Mouse (Mus musculus): ENCODE data around the gene Chrm4.
A peak's percentile ranks its signal among the peaks of the same experiment; 100 is the strongest.

Gene Chrm4

DNA sequence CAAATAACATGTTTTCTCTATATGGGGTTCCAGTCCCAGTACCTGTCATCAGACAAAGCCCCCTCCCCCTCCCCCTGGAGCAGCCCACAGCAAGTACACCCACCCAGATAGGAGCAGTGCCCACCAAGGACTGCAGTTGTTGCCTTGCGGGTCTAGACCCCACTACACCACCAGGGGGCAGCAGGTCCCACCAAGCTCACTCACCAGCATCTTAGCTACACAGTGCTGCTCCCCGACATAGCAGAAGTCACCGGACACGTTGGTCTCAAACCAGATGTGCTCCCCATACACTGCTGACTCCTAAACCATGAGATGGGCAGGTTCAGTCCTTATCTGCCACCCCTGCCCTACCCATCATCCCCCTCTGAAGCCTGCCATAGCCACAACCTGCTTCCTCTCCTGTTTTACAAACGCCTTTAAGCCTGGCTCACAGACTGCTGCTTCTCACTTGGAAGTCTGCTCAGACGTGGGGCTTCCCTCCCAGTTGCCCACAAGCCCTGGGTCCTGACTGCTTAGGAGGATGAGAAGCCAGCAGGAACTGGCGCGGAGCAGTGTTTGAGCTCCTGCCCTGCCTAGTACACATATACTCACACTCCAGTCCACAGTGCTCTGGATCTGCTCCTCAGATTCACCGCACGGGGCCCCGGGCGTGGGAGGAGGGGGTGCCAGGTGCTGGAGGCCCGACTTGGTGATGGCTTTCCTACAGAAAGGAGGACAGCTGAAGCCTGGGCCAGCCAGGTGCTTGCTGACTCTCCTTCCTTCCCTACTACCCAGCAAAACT lies 17.3 kb downstream of the Chrm4 start:
- DNase-seq, result peak; percentile 86

DNA sequence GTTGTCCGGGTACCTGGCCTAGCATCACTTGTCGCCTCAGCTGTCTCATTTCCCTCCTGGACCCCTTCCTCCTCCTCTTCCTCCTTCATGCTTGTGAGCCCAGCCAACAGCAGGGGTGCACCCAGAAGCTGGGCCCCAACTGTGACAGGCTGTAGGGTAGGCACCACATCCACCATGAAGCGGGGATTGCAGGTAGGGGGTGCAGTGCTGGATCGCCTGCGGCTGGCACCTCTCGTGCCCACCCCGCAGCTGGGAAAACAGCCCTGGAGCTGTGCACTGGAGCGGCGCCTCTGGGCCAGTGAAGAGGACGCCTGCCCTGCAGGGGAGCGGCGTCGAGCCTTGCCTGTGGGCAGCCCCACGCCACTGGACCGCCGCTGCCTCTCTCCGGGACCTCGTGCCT lies 18.4 kb downstream of the Chrm4 start, which contains the start of gene Gm9821:
Gene Gm9821 (plus strand): TSS at position 221 of the 400 bp plus-strand sequence.
- DNase-seq, result peak in 1 of 2 experiments; percentile 41

DNA sequence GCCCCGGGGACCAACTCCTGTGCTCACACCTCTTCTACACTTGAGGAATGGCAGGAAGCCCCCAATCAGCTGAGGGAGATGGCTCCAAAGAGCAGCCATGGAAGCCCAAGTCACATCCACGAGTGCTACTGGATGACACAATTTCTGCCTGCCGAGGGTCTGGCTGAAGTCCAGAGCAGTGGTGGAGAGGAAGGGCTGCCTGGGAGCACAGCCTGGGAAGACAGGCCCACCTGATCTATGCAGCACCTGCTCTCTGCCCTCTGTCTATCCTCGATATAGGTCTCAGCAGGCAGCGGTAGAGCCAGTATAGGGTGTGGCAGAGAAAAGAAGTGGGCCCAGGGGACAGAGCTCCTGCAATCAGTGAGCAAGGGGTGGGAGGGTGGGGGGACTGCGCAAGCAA lies 19.8 kb downstream of the Chrm4 start:
- DNase-seq, result peak in 1 of 2 experiments; percentile 17

DNA sequence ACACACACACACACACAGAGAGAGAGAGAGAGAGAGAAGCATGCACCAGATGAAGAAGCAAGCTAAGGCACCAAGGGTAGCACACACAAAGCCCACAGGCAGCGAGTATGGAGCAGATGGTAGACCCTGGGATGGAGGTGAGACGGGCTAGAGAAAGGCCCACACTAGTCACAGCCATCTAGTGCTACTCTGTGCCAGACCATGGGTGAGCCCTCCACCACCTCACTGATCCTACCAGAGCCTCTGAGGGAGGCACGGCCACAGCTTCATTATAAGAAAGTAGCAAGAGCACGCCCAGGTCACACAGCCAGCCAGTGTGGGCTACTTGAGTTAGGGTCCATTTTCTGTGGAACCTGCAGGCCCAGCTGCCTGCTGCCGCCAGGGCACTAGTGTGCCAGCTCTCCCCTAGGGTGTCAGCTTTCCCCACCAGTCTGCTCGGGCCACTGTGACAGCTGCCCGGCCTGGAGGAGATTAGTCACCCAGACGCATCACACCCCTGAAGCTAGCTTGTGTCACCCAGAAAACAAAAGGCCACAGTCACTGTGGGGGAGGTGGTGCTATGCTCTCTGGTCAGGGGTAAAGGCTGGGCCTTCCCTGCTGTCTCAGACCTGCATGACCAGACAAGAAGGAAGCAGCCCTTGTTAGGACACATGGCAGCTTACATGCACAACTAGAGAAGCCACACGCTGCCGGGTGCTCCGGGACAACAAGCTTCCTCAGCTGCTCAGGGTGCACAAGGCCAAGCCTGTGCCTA lies 20.5 kb downstream of the Chrm4 start:
- DNase-seq, result peak in 1 of 2 experiments; percentile 30

DNA sequence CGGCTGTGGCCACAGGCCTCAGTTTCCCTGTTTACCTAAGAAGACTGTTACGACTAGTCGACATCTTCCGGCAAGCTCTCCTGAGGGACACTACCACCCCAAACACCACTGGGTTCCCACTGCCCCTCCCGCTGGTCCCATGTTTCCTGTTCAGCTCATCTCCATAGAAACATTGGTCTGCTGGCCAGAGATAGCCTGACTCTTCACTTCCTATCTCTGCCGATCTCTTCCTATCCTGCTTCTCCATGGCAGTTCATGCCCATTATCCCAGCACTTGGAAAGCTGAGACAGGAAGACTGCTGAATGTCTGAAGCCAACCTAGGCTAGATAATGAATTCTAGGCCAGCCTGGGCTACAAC lies 21.1 kb downstream of the Chrm4 start:
- no peak for DNase-seq

DNA sequence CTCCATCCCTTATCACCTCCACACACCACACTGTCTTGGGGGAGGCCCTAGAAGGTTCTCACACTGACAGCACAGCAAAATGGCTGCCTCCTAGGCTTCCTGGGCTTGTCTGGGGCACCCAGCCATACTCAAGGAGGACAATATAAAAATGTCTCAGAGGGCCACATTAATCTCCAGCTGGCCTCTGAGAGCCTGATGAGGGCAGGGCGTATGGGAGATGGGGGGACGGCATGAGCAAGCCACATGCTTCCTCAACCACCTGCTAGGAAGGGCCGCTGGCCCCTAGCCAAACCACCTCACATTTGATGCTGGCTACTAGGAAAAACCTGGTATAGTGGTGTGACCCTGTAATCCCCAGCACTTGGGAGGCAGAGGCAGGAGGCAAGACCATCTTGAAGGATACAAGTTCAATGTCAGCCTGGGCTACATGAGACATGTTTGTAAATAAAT lies 21.8 kb downstream of the Chrm4 start:
- peak in 1 of 2 experiments; percentile 36 for DNase-seq

DNA sequence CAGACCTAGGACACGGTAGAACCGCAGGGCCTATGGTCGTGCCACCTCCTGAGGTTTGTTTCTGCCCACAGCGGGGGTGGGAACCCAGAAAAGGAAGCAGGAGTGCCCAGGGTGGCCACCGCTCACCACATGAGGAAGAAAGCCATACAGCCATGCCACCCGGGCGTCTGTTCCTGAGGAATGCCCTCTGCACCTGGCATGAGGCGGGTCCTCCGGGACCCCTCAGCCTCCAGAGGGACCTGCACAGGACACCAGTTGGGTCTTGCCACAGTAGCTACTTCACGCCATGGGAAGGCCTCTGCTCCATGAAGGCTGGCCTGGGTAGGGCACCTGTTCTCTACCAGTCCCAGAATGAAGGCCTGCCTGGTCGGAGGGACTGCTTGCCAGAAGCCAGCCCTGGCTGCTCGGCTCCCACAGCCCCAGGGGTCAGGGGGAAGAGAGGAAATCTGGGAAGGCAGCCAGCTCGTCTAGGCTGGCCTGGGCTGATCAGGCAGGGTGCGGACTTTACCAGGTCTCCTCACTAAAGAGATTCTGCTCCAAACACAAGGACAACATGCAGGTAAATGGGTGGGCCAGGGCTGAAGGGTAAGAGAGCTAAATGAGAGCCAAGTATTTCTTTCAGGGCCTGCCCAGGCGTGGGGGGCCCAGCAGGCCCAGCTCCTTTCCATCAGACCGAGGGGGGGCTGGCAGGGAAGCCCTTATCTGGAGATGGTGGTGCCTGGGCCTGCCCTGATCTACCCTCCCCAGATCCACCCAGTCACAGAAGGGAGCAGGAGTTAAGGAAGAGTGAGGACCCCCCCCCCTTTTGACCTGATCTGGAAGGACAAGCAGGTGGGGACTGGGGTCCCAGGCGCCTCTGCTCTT lies 22.6 kb downstream of the Chrm4 start:
- DNase-seq, result peak; percentile 60 to 63

DNA sequence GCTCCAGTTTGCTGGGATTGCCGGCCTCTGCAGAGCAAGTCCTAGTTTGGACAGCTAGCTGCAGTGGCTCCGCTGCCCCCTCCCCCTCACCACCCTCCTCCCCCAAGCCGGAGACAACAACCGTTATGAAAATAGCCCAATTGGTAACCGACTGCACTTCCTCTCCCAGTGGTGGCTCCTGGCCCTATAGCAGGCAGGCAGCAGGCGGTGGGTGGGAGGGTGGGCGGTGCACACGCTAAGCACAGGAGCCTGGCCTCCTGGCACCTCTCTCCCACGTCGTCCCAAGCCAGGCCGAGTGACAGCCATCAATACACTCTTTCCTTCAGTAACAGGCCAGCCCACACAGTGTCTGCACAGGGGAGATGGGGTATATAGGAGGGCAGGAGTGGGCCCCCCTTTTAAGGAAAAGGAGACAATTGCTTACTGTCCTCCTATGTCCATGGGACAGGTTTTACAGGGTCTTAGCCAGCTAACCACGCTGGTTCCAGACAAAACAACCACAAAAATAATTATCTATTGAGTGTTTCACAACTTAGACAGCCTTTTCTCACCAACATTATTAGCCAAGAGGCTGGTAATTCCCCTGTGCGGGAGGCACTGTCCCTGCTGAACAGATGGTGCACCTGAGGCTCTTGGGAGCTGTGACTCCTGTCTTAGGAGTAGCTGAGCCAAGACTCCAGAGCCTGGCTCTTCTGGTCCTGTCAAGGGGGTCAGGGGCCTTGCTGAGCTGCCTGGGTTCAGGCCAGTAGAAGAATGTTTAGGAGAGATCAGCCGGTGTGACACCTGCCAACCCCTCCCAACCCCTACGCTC lies 23.4 kb downstream of the Chrm4 start:
- peak; percentile 65 to 80 for DNase-seq

DNA sequence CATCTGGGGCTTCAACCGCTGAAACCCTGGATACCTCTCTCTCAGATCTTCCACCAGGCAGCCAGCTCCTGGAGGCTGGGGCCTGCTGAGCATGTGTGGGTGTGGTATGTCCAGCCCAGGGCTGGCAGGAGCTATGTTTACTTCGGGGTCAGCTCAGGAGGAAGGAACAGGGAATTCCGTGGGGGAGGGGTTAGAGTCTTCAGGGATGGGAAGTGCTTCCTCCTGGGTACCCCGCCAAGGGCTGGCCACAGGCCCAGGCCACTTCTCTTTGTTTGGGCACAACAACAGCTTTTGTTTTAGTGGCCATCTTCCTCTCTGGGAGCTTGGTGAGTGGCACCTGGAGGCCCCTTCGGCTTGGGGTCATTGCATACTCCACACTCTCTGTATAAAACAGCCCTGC lies 26.8 kb downstream of the Chrm4 start:
- no peak for DNase-seq

DNA sequence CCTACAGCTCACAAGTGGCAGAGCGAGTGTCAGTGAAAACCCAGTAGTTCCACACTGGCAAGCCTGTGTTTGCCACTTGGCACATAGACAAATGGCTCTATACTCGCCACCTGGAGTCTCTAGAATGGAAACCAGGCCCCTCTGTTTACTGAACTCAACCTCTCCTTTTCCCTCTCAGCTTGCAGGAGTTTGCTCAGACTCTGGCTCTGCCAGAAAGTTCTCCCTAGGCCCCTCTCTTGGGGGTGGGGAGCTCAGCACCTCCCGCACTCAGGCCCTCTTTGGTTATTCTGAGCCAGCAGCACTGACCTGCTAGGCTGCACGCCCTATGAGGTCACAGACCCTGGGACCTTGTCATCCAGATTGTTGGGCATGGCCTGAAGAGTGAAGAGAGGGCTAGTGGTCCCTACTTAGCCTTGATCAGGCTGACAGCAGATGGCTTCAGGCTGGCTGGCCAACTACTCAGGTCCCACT lies 28.1 kb downstream of the Chrm4 start:
- DNase-seq, result no peak

DNA sequence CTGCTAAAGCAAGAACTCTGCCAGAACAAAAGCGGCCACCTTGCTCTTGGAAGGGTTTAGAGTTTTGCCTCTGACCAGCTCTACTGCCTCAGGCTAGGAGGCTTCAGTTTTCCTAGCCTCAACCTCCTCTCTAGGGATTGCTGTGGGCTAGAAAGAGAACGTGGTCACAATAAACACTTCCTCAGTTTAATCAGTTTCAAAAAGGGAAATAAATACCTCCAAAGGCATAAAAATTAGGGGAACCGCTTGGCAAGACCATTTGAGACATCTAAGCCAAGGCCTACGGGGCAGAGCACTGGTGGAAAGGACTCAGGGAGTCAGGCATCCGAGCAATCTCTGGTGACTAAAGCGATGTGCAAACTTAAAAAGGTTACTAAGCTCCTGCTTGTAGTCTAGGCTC lies 28.8 kb downstream of the Chrm4 start:
- no peak for DNase-seq

DNA sequence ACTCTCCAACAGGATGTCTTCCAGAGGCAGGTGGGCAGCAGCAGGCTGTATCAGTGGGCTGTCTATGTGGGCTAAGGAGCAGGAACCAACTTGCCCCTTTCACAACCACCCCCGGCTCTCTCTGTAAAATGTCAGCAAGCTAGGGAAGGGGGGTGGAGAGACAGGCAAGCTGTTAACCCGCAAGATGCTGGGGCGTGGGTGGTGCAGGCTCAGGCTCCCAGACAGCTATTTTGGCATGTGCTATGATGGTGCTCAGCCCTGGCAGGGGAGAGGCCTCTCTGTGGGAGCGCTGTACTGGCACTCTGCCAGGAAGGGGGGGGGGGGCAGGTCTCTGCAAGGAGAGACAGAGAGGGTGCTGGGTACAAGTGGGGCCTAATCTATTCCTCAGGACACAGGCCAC lies 30.0 kb downstream of the Chrm4 start:
- DNase-seq, result peak; percentile 75 to 87

DNA sequence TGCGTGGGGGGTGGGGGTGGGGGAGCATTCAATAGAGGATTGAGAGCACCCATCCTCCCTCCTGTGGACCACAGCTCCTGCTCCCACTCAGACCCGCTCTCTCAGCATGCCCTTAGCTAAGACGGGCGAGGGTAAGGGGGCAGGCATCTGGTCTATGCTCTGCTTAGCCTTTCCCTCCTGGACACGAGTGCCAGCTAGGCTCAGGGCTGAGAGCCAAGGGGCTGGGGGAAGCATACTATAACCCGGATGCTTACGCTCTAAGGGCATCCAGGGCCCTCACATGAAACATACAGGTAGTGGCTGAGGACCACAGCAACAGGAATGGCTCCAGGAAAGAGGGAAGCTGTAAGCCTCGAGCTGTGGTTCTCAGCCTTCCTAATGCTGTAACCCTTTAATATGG lies 31.0 kb downstream of the Chrm4 start:
- DNase-seq, result peak in 1 of 2 experiments; percentile 19

DNA sequence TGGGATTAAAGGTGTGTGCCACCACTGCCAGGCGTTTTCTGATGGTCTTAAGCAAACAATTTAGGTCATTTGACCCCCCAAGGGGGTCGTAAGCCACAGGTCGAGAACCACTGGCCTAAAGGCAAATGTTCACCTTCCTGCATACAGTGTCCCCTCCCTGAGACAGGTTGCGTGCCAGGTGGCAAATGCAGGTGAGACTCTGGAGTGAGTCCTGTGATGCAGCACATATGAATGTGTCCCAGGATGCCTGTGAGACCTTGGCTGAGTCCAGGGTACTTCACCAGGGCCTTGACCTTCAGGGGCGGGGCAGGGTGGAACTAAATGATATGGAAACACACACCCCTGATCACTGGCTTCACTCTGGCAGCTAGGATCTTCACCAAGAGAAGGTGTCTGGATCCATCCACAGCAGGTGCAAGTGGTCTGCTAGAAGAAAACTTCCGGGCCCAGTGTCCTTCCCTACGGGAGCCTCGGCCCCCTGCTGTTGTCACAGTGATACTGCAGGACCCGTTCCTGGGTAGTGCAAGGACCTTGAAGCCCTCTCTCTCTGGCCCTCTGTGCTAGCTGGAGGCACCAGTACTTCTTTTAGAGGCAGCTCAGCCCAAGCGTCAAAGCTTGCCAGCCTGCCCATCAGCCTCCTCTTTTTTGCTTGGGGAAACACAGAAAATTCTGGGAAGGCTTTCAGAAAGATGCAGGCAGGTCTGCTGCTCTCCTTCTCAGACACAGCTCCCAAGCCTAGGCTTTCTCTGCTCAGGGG lies 31.8 kb downstream of the Chrm4 start:
- peak; percentile 66 to 75 for DNase-seq

DNA sequence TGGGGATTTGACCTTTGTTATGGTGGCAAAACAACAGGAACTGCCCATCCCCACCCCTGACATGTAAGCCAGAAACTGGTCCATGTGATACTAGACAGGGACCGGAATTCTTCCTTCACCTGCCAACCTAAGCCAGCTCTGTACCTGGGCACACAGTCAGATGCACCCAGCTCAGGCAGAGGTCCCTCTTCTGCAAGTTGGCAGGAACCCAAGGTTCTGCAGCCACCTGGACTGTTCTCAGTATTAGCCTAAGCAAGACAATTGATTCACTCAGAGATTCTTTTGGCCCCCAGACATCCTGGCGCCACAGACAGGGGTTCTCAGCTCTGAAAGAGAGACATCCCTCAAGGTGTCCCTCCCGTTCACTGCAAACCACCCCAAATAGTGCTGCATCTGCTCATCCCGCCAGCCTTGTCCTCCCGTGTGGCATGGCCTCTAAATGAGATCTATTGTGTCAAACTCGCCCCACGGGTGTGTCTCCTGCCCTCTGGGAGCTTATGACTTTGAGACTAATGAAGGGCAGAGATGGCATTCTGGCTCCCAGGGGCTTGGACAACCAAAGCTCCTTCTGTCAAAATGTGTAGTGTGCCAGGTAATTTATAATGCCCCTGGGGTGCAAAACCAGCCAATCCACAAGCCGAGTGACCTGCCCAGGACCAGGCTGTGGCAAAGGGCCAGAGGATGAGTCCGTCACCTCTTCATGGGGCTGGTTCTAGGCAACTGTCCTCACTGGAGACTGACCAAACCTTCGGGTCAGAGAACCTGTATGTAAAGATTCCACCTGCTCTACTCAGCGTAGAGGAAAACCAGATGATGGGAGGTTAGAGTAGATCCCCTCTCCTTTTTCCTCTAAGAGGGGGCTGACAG lies 32.7 kb downstream of the Chrm4 start:
- DNase-seq, result peak in 1 of 2 experiments; percentile 25

DNA sequence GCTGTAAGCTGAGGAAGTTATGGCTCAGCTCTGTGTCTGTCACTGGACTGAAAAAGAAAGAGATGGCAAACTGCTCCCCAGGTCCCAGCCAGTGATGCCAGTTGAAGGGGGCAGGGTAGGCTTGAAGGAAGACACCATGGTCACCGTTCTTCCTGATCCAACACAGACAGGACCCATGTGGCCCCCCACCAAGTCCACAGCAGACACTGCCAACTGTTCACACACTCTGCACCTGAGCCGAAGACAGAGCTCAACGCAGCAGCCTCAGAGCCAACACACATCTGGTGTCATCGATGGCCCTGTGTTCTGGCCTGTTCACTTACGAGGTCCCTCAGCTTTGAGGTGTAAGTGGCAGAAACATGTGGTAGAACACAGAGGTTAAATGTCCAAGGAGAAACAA lies 33.4 kb downstream of the Chrm4 start:
- no peak for DNase-seq

DNA sequence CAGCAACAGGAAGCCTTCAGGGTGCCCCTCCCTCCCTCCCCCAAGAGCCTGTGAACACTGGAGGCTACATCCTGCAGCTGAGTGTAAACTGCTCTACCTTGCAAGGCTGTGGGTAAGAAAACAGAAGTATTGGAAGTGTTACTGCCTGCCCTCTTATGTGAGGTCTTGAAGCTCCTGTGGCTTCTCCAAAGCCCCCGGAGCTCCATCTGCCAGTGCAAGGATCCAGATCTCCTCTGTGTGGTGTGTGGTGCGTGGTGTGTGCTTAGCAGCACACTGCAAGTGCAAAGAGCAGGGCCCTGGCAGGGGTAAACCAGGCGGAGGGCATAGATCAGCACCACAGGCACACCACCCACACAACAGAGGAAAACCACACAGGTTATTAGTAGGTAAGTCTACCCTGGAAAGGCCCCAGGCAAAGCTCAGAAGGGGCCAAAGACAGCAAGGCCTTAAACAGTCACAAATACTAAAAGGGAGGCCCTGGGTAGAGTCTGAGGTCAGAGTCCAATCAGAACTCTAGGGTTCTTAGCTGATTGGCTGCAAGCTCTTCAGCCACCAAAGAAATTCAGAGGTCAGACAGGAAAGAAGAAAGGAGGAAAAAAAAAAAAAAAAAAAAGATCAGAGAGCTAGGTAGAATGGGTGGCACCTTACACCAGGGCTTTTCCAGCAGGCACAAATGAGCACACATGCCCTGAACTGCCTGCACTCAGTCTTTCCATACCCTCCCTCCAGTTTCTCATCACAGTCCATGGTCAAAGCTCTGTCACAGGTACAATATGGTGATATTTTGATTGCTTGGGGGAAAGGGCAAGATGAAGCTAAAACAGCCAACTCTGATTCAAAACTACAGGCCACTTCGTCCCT lies 35.1 kb downstream of the Chrm4 start:
- peak; percentile 60 to 61 for DNase-seq

DNA sequence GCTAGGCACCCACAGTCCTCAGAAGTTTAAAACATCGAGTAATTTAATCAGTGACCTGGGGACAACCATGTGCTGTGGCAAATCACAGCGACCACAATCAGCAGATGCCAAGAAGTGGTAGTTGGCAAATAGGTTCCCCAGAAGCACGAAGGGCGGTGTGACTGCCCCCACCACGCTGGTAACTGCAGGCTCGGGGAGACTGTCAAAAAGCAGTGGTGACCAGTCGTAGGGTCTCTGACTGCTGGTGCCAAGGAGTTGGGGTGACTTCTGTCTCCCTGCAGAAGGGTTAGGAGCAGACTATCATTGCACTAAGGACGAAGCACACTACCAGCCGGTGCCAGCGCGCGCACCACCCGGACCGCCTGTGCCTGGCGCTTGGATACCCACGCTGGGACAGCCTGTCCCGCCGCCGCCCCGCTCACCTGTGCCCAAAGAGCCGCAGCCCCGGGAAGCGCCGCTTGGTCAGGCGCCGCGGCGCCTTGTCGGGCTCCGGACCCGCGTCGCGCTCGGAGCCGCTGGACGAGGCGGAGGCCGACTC lies 35.9 kb downstream of the Chrm4 start:
- peak; percentile 48 to 67 for DNase-seq

DNA sequence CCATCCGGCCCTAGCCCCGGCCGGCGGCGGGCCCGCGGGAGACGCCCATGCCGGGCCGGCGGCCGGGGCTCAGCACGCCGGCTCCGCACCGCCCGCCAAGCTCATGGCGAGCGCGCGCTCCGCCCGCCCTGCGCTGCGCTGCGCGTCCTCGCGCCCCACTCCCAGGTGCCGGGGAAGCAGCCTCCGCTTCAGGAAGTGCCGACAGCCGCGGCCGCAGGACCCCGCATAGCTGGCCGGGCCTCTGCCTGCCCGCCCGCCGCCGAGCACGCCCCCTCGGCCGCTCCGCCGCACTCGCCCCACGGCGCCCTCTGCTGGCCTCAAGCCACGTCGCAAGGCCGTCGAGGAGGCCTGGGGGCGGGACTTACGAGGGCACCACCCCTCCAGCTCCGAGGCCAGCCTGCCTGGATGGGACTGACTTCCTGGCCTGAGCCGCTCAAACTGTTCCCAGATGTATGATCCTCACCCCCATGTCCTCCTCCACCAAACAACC lies 36.4 kb downstream of the Chrm4 start:
- DNase-seq, result peak; percentile 94 to 97
